Mouse (Mus musculus): ENCODE results near the gene Madcam1.

Madcam1 gene

DNA sequence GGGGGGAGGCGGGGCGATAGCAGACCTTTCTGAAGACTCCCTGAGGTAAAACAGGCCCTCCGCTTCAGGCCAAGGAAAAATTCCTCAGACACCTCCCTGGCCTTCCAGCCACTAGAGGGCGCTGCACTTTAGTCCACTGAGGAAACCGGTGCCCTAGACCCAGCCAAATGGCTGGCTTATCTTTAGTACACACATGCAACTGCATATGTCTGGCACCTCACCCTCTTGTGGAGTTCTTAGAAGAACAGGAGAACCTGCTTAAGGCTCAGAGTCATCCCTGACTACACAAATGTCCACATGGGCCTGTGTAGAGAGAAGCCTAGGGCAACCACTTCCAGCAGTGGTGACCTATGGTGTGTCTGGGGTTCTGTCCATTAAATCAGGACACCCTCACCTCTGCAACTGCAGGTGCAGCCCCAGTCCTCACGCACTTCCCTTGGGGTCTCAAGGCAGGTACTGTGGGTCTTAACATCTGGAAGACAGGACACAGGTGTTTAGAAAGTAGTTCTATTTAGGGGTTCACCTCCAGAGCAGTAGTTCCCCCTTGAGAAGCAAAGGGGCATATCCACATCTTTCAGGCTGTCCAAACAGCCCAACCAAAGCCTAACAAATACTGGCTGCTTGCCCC is 48.3 kb downstream of the Madcam1 start:
- DNase-seq: peak; percentile 92

DNA sequence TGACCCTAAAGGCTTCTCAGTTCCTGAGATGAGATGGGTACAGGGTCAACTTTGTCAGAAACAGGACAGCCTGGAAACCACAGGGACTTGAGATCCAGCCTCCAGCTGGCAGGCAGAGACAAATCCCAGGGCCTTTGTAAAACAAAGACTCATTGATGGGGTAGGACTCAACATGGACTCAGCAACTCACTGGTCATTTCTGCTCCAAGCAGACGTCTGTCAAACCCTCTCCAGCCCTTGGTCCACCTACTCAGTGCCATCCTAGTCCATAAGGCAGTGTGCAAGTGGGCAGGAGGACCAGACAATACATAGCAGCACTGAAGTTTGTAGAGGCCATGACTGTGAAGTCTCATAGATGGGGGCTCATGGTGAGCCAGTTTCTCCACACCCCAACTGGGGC is 48.8 kb downstream of the Madcam1 start:
- no peak for DNase-seq

DNA sequence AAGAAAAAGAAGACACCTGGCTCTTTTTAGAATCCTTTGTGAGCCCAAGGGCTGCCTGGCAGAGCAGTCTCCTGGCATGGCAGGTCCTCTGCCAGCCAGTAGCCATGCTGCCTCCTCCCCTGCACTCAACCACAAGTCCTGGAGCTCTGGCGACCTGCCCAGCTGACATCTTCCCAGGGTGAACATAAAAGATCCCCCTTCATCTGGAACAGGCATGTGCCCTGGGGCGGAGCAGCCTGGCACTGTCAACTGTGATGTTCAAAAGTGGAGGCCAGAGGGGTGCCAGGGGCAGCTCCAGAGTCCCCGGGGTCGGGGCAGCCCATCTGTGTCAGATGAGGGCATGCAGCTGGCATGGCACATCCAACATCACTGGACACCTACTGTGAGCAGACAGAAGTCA is 50.6 kb downstream of the Madcam1 start:
- no peak for DNase-seq

DNA sequence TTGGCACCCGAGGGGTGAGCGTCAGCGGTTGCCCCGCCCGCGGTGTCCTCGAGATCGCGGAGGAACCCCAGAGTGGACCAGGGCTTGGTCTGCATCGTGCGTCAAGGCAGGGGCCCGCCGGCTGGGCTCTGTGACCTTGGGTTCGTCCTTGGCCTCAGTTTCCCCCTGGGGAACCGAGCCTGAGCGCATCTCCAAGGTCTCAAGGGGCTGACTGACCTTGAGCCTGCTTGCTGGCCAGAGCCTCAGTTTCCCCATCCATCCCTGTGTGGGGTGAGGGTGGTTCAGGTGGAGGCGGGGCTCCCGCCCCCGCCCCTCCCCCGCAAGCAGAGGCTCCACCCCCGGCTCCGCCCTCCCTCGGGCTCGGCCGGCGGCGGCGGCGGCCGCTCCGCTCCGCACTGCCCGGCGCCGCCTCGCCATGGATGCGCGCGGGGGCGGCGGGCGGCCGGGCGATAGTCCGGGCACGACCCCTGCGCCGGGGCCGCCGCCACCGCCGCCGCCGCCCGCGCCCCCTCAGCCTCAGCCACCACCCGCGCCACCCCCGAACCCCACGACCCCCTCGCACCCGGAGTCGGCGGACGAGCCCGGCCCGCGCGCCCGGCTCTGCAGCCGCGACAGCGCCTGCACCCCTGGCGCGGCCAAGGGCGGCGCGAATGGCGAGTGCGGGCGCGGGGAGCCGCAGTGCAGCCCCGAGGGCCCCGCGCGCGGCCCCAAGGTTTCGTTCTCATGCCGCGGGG is 52.1 kb downstream of the Madcam1 start, which contains the start of gene Hcn2:
TSS of gene Hcn2 (plus strand) at position 381 of the 734 bp plus-strand sequence.
- DNase-seq: no peak

DNA sequence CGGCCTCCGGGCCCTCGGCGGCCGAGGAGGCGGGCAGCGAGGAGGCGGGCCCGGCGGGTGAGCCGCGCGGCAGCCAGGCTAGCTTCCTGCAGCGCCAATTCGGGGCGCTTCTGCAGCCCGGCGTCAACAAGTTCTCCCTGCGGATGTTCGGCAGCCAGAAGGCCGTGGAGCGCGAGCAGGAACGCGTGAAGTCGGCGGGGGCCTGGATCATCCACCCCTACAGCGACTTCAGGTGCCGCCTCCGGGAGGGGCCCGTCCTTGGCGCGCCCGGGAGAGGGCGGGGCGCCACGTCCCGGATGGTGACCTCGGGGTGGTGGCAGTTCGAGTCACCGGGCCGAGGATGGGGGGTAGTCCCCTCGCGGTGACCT is 52.6 kb downstream of the Madcam1 start:
- peak; percentile 54 for DNase-seq

DNA sequence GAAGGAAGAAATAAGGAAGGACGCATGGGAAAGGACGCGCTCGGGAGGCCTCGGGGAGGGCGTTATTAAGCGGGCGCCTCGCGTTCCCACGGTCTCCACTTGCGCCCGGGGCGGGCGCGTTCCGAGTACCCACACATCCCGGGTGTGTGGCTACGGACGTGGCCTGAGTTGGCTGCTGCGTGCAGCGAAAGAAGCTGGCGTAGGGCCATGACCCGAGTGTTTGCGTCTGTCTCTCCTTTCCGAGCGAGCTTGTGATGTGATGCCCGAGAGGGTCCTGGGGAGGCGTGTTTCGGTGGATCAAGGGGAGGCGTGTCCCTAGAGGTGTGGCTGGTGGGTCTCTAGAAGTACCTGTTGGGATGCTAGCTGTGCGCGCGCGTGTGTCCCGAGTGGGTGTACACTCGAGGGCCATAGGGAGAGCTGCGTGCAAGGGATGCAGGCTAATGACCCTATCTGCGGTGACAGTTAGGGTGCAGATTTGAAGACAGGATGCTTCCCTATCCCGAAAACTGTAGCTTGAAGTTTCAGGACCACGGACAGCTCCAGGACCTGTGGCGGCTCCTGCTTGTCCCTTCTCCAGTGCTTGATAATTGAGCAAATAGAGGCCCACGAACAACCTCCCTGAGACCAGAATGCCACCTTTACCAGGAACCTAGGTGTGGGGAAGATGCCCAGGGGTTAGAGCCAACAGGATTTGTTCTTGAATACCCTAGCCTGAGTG is 53.4 kb downstream of the Madcam1 start:
- DNase-seq: no peak
